In the genomic region with DNA sequence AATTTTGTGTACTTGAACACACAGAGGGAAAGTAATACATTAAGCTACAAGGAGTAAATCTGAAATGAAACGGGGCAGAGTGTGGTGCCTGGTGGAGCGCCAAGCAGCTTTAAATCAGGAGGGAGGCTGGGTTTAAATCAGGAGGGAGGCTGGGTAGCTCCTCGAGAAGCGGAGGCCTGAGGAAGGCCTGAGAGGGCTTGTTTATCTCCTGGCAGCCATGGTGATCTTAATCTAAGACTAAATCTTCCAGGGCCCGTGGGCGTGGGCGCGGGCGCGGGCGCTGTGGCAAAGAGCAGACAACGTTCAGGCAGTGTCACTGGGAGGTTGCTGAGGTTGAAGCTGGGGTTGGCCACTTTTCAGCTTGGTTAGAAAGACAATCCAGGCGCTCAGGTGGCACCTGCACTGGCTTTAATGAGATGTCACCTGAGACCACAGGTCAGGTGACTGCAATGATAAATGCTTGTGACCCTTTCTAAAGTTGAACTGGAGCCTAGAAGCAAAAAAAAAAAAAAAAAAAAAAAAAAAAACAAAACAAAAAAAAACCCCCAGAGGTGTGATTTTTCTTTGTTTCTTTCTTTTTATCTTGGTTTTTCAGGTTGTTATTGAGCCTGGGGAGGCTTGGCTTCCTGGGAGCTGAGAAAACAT, we compare ENCODE assay signal across 10 mouse cellular contexts. TPM values are rescaled to one million over a fixed set of nuclear protein-coding genes. Genes with fewer than 3 reads are reported as not detected.
A peak's percentile ranks its signal among the peaks of the same experiment; 100 is the strongest.
DNase-seq lines count a peak whose midpoint lies in the region; ATAC-seq lines count a peak whose summit lies in the region.
"Had no signal": no experiment of that assay in that cellular context is flagged by ENCODE, and none has a peak within 500 bp of the region (broad histone marks: within the 10 kb centered on the region; RNA-seq: fewer than 3 reads in every experiment).

No protein-coding gene starts in this region.

- H3K4me3 ChIP-seq in kidney, embryonic 16.5 days (ENCODE audit: low read length) = no peak overlapping the region
- H3K4me3 ChIP-seq in embryonic facial prominence, embryonic 15.5 days (replicated peaks) = no peak overlapping the region
- no peak overlapping the region for H3K4me3 ChIP-seq in neural tube, embryonic 14.5 days (ENCODE audit: low read depth, low read length)
- H3K4me3 ChIP-seq in heart, embryonic 12.5 days = no peak overlapping the region
- H3K4me3 ChIP-seq: liver, embryonic 15.5 days had no signal

- no peak for DNase-seq in kidney, postnatal 36 days
- peak; percentile 47 for DNase-seq in ES-CJ7 (ENCODE audit: low read depth, low spot score)
- DNase-seq in right cerebral cortex, postnatal 14 days = no peak
- no peak for DNase-seq in gastrocnemius, postnatal 36 days
- DNase-seq: layer of hippocampus, adult 9-11 months had no signal

- peaks cover 17% of the 10 kb centered on the region; the same call in 1 of the 2 replicates for H3K4me1 ChIP-seq in kidney, embryonic 16.5 days (ENCODE audit: insufficient read depth, low read length)
- H3K4me1 ChIP-seq in embryonic facial prominence, embryonic 15.5 days = peaks cover 6% of the 10 kb centered on the region
- H3K4me1 ChIP-seq in neural tube, embryonic 14.5 days (ENCODE audit: control insufficient read depth, insufficient read depth, low read length) = no peaks in the 10 kb centered on the region
- H3K4me1 ChIP-seq in heart, embryonic 12.5 days (replicated peaks) = peaks cover 3% of the 10 kb centered on the region; the same call in 1 of the 2 replicates
- H3K4me1 ChIP-seq: liver, embryonic 15.5 days had no signal

- peak; percentile 85 for ATAC-seq in kidney, embryonic 16.5 days (ENCODE audit: low FRiP score, low TSS enrichment)
- ATAC-seq in embryonic facial prominence, embryonic 15.5 days (ENCODE audit: insufficient number of reproducible peaks, low FRiP score, low TSS enrichment, low read depth) = peak; percentile 29; the same call in 1 of the 2 replicates
- peak; percentile 62; the same call in 1 of the 2 replicates for ATAC-seq in neural tube, embryonic 14.5 days (ENCODE audit: low read depth)
- ATAC-seq in heart, embryonic 12.5 days (ENCODE audit: insufficient number of reproducible peaks, low FRiP score) = no peak

- no peak overlapping the region for H3K9ac ChIP-seq in kidney, embryonic 16.5 days (replicated peaks; ENCODE audit: low read length)
- no peak overlapping the region for H3K9ac ChIP-seq in embryonic facial prominence, embryonic 15.5 days
- no peak overlapping the region for H3K9ac ChIP-seq in neural tube, embryonic 14.5 days (replicated peaks; ENCODE audit: low read depth, low read length)
- no peak overlapping the region; the same call in 1 of the 2 replicates for H3K9ac ChIP-seq in heart, embryonic 12.5 days
- H3K9ac ChIP-seq: liver, embryonic 15.5 days had no signal

- peak overlapping the region; percentile 17; the same call in 1 of the 2 replicates for H3K4me2 ChIP-seq in kidney, embryonic 16.5 days (replicated peaks; ENCODE audit: low read depth, low read length)
- H3K4me2 ChIP-seq in embryonic facial prominence, embryonic 15.5 days (replicated peaks) = no peak overlapping the region
- no peak overlapping the region for H3K4me2 ChIP-seq in neural tube, embryonic 14.5 days (ENCODE audit: low read depth, low read length)
- no peak overlapping the region; the same call in 1 of the 2 replicates for H3K4me2 ChIP-seq in heart, embryonic 12.5 days
- H3K4me2 ChIP-seq: liver, embryonic 15.5 days had no signal

- H3K9me3 ChIP-seq in kidney, embryonic 16.5 days (ENCODE audit: low read length) = no peaks in the 10 kb centered on the region
- H3K9me3 ChIP-seq in embryonic facial prominence, embryonic 15.5 days (replicated peaks) = no peaks in the 10 kb centered on the region
- H3K9me3 ChIP-seq in neural tube, embryonic 14.5 days (ENCODE audit: control insufficient read depth, low read length) = no peaks in the 10 kb centered on the region
- no peaks in the 10 kb centered on the region for H3K9me3 ChIP-seq in heart, embryonic 12.5 days (replicated peaks)
- H3K9me3 ChIP-seq: liver, embryonic 15.5 days had no signal

- 24% methylated on average over 13 of the region's 13 CpGs for WGBS in kidney, embryonic 16.5 days
- 47% methylated on average over 13 of the region's 13 CpGs for WGBS in embryonic facial prominence, embryonic 15.5 days
- 48% methylated on average over 13 of the region's 13 CpGs for WGBS in neural tube, embryonic 14.5 days
- WGBS in heart, embryonic 12.5 days = 58% methylated on average over 13 of the region's 13 CpGs

- peak overlapping the region; percentile 70 for H3K27ac ChIP-seq in kidney, embryonic 16.5 days (ENCODE audit: low read length)
- no peak overlapping the region for H3K27ac ChIP-seq in embryonic facial prominence, embryonic 15.5 days (replicated peaks)
- H3K27ac ChIP-seq in neural tube, embryonic 14.5 days (ENCODE audit: low read depth, low read length) = no peak overlapping the region
- H3K27ac ChIP-seq in heart, embryonic 12.5 days (ENCODE audit: poor library complexity, severe bottlenecking) = no peak overlapping the region
- H3K27ac ChIP-seq: liver, embryonic 15.5 days had no signal

- H3K36me3 ChIP-seq in kidney, embryonic 16.5 days (ENCODE audit: insufficient read depth, low read length) = no peaks in the 10 kb centered on the region
- H3K36me3 ChIP-seq in embryonic facial prominence, embryonic 15.5 days = no peaks in the 10 kb centered on the region
- no peaks in the 10 kb centered on the region for H3K36me3 ChIP-seq in neural tube, embryonic 14.5 days (ENCODE audit: control insufficient read depth, insufficient read depth, low read length)
- H3K36me3 ChIP-seq in heart, embryonic 12.5 days = no peaks in the 10 kb centered on the region
- H3K36me3 ChIP-seq: liver, embryonic 15.5 days had no signal

- no peaks in the 10 kb centered on the region for H3K27me3 ChIP-seq in kidney, embryonic 16.5 days (ENCODE audit: insufficient read depth, low read length)
- no peaks in the 10 kb centered on the region for H3K27me3 ChIP-seq in embryonic facial prominence, embryonic 15.5 days
- H3K27me3 ChIP-seq in neural tube, embryonic 14.5 days (ENCODE audit: control insufficient read depth, insufficient read depth, low read length) = no peaks in the 10 kb centered on the region
- H3K27me3 ChIP-seq in heart, embryonic 12.5 days (replicated peaks) = no peaks in the 10 kb centered on the region
- H3K27me3 ChIP-seq: liver, embryonic 15.5 days had no signal

- intact Hi-C loops in gastrocnemius, postnatal 36 days (cut with DNase I) = no loop called here

RNA-seq across cellular contexts. Expression of a gene that starts 22.2 kb away (rescaled TPM):
- 4.7 and 5.2 TPM in 2 replicates for polyA plus RNA-seq in kidney, embryonic 16.5 days (2015; fragmentation: Nextera tagmentation; extraction: Ambion mirVana)
- 5.4 and 5.8 TPM in 2 replicates for polyA plus RNA-seq in embryonic facial prominence, embryonic 15.5 days (2015; fragmentation: Nextera tagmentation; extraction: Ambion mirVana)
- polyA plus RNA-seq in neural tube, embryonic 14.5 days (2014; fragmentation: Nextera tagmentation; extraction: Ambion mirVana) = 33.2 and 35.6 TPM in 2 replicates
- total RNA-seq in gastrocnemius, postnatal 36 days (2021) = under 1 TPM; 0.71 to 0.72 TPM
- 4.1 and 4.9 TPM in 2 replicates for polyA plus RNA-seq in heart, embryonic 12.5 days (2016; fragmentation: Nextera tagmentation; extraction: Ambion mirVana)

RNA-seq across cellular contexts. Expression of a gene that starts 38.8 kb away (rescaled TPM):
- polyA plus RNA-seq in kidney, embryonic 16.5 days (2015; fragmentation: Nextera tagmentation; extraction: Ambion mirVana) = 2.5 and 2.6 TPM in 2 replicates
- polyA plus RNA-seq in embryonic facial prominence, embryonic 15.5 days (2015; fragmentation: Nextera tagmentation; extraction: Ambion mirVana) = 9.6 and 17.9 TPM in 2 replicates
- polyA plus RNA-seq in neural tube, embryonic 14.5 days (2014; fragmentation: Nextera tagmentation; extraction: Ambion mirVana) = 0.95 and 1.9 TPM in 2 replicates
- under 1 TPM; 0.36 to 0.81 TPM for total RNA-seq in gastrocnemius, postnatal 36 days (2021)
- polyA plus RNA-seq in heart, embryonic 12.5 days (2016; fragmentation: Nextera tagmentation; extraction: Ambion mirVana) = 0.99 and 1.1 TPM in 2 replicates
